Mouse (Mus musculus) liver, adult 2 months (tissue): ENCODE measurements around the gene Tut7. TPM values are rescaled to one million over a fixed set of nuclear protein-coding genes. Genes with fewer than 3 reads are reported as not detected.

Experiments used
- DNase-seq: peaks from one replicate; pipeline ENCODE4 v3.0.0-alpha.2; 2011; ENCODE audit warnings: low read depth, low spot score; ENCODE audit errors: extremely low read depth
- H3K27ac ChIP-seq: fragments of 200-500 bp; replicated peaks from 2 replicates; pipeline ENCODE4 v1.5.1; 2012; ENCODE audit warnings: low read depth, mild to moderate bottlenecking, control low read depth, inconsistent platforms, low read length; ENCODE audit not compliant: insufficient read depth
- H3K27me3 ChIP-seq: fragments of 200-500 bp; 2 replicates; pipeline ENCODE4 v1.6.1; 2012; ENCODE audit warnings: mild to moderate bottlenecking, moderate library complexity, low read length, inconsistent platforms; ENCODE audit not compliant: control insufficient read depth, insufficient read depth
- H3K36me3 ChIP-seq: fragments of 200-500 bp; 2 replicates; pipeline ENCODE4 v1.6.1; 2012; ENCODE audit warnings: low read length, inconsistent platforms; ENCODE audit not compliant: control insufficient read depth, insufficient read depth
- H3K4me1 ChIP-seq: fragments of 200-500 bp; 2 replicates; pipeline ENCODE4 v1.6.1; 2011; ENCODE audit warnings: low read length; ENCODE audit not compliant: control insufficient read depth, insufficient read depth
- H3K4me3 ChIP-seq: fragments of 200-500 bp; 2 replicates; pipeline ENCODE4 v1.5.1; 2011; ENCODE audit warnings: low read depth, mild to moderate bottlenecking, control low read depth, low read length, moderate library complexity; ENCODE audit not compliant: insufficient read depth
- H3K79me2 ChIP-seq: fragments of 200-500 bp; 2 replicates; pipeline ENCODE4 v1.6.1; 2012; ENCODE audit warnings: inconsistent platforms, mild to moderate bottlenecking, low read length, moderate library complexity; ENCODE audit not compliant: control insufficient read depth, insufficient read depth
- H3K9ac ChIP-seq: fragments of 200-500 bp; 2 replicates; pipeline ENCODE4 v1.6.1; 2012; ENCODE audit warnings: low read depth, mild to moderate bottlenecking, control low read depth, inconsistent platforms, low read length
- CTCF ChIP-seq: fragments of 200-500 bp; IDR thresholded peaks from 2 replicates; pipeline ENCODE4 v1.5.1; 2011; ENCODE audit warnings: low read depth, low read length, control low read depth
- POLR2A ChIP-seq: fragments of 200-500 bp; IDR thresholded peaks from 2 replicates; pipeline ENCODE4 v1.6.1; 2011; ENCODE audit warnings: low read length, control low read depth; ENCODE audit not compliant: insufficient read depth; ENCODE audit errors: extremely low read depth
- WGBS: fragments of 180-500 bp; shearing (Covaris S2); methylation state at CpG from one replicate; pipeline ENCODE4 v1.1.7; 2018; 5-methylcytosine and 5-hydroxymethylcytosine counted together
- polyA plus RNA-seq: library from polyadenylated mRNA; depleted of rRNA; stranded (reverse); fragments of >200 nt; gene quantifications from 2 replicates; pipeline ENCODE4 v1.2.3, GENCODE M21; 2012
- total RNA-seq: library from RNA; depleted of rRNA; stranded (reverse); fragments of >200 nt; gene quantifications from 2 replicates; pipeline ENCODE4 v1.2.3, GENCODE M21; 2014

Tut7 gene
- total and polyA plus RNA-seq, 2 experiments: 17.7 to 56.9 TPM

- peak overlapping the region; percentile 79 for H3K9ac ChIP-seq
- H3K4me3 ChIP-seq: peak overlapping the region; percentile 68
- H3K27ac ChIP-seq: peak overlapping the region; percentile 94
- peaks cover 13% of the 10 kb centered on the region for H3K36me3 ChIP-seq
- peaks cover 24% of the 10 kb centered on the region for H3K79me2 ChIP-seq
- under 1% methylated on average over 28 of the region's 28 CpGs for WGBS
- TF ChIP-seq POLR2A (no peak), CTCF (no peak)
- H3K4me1 ChIP-seq: peaks cover 28% of the 10 kb centered on the region
- H3K27me3 ChIP-seq: no peaks in the 10 kb centered on the region
- peak; percentile 72 for DNase-seq
These were observed 52.8 kb downstream of the Tut7 start for GRCm38 (mm10) chr13:59770164-59770562.

- peaks cover 24% of the 10 kb centered on the region for H3K79me2 ChIP-seq
- under 1% methylated on average over 91 of the region's 91 CpGs for WGBS
- no peak for TF ChIP-seq CTCF
- peak; percentile 83 for TF ChIP-seq POLR2A
- DNase-seq: peak; percentile 89
- peak within 1 kb of the TSS; percentile 94 for H3K27ac ChIP-seq
- peaks cover 28% of the 10 kb centered on the region for H3K4me1 ChIP-seq
- H3K4me3 ChIP-seq: peak within 1 kb of the TSS; percentile 68
- H3K27me3 ChIP-seq: no peaks in the 10 kb centered on the region
- peaks cover 9% of the 10 kb centered on the region for H3K36me3 ChIP-seq
- H3K9ac ChIP-seq: peak within 1 kb of the TSS; percentile 89
These were observed 53.4 kb downstream of the Tut7 start, which contains the start of gene Isca1 for GRCm38 (mm10) chr13:59769296-59770163. Gene Isca1 (minus strand): TSS chr13:59769810.

GRCm38 (mm10) chr13:59768531-59768930, 54.4 kb downstream of the Tut7 start:
- TF ChIP-seq POLR2A (no peak), CTCF (no peak)
- peaks cover 8% of the 10 kb centered on the region for H3K36me3 ChIP-seq

GRCm38 (mm10) chr13:59766786-59767515, 56.0 kb downstream of the Tut7 start:
- WGBS: 34% methylated on average over 11 of the region's 11 CpGs

More at GRCm38 (mm10) chr13:59768531-59768930, 54.4 kb downstream of the Tut7 start:
- Histone ChIP-seq H3K9ac (peak overlapping the region; percentile 43), H3K79me2 (peaks cover 27% of the 10 kb centered on the region), H3K4me1 (peaks cover 28% of the 10 kb centered on the region), H3K27me3 (no peaks in the 10 kb centered on the region), H3K4me3 (peak overlapping the region; percentile 66), H3K27ac (no peak overlapping the region)
- 7% methylated on average over 13 of the region's 13 CpGs for WGBS
- peak; percentile 35 for DNase-seq

GRCm38 (mm10) chr13:59762791-59763190, 60.2 kb downstream of the Tut7 start:
- Histone ChIP-seq H3K36me3 (peaks cover 25% of the 10 kb centered on the region), H3K27ac (no peak overlapping the region)
- 92% methylated on average over 7 of the region's 7 CpGs for WGBS

More at GRCm38 (mm10) chr13:59766786-59767515, 56.0 kb downstream of the Tut7 start:
- Histone ChIP-seq H3K27me3 (no peaks in the 10 kb centered on the region), H3K4me1 (peaks cover 28% of the 10 kb centered on the region), H3K9ac (no peak overlapping the region), H3K79me2 (peaks cover 28% of the 10 kb centered on the region), H3K27ac (no peak overlapping the region), H3K4me3 (no peak overlapping the region), H3K36me3 (peaks cover 6% of the 10 kb centered on the region; the same call in 1 of the 2 replicates)
- TF ChIP-seq POLR2A (no peak), CTCF (no peak)
- DNase-seq: peak; percentile 75

More at GRCm38 (mm10) chr13:59762791-59763190, 60.2 kb downstream of the Tut7 start:
- Histone ChIP-seq H3K4me1 (peaks cover 15% of the 10 kb centered on the region), H3K4me3 (no peak overlapping the region), H3K27me3 (no peaks in the 10 kb centered on the region), H3K9ac (no peak overlapping the region), H3K79me2 (peaks cover 22% of the 10 kb centered on the region)
- no peak for DNase-seq
- no peak for TF ChIP-seq POLR2A
- TF ChIP-seq CTCF: no peak
